Mouse (Mus musculus): ENCODE results near the gene Notch2. TPM values are rescaled to one million over a fixed set of nuclear protein-coding genes. Genes with fewer than 3 reads are reported as not detected.

Notch2 gene
- total RNA-seq (2014; fragmentation: Nextera tagmentation) (27.9 TPM in 2 replicates), total RNA-seq (2017) (23.1 and 31.3 TPM in 2 replicates)

GRCm38 (mm10) chr3:98013401-98014281, at the start of gene Notch2:
Notch2 (plus strand) TSS chr3:98013527.
- peak; percentile 94 for ATAC-seq (replicated peaks; ENCODE audit: poor library complexity, severe bottlenecking)

- peak; percentile 73 for ATAC-seq (replicated peaks; ENCODE audit: poor library complexity, severe bottlenecking)
These were observed 48.4 kb upstream of the Notch2 start for GRCm38 (mm10) chr3:97964878-97965353.

- ATAC-seq (replicated peaks; ENCODE audit: poor library complexity, severe bottlenecking) = no peak
These were observed 45.7 kb upstream of the Notch2 start for GRCm38 (mm10) chr3:97967627-97968026.

- no peak for ATAC-seq (replicated peaks; ENCODE audit: poor library complexity, severe bottlenecking)
These were observed 45.1 kb upstream of the Notch2 start for GRCm38 (mm10) chr3:97968191-97968590.

GRCm38 (mm10) chr3:97969019-97969418, 44.3 kb upstream of the Notch2 start:
- ATAC-seq (replicated peaks; ENCODE audit: poor library complexity, severe bottlenecking) = no peak

- peak; percentile 99 for ATAC-seq (replicated peaks; ENCODE audit: poor library complexity, severe bottlenecking)
These were observed 42.2 kb upstream of the Notch2 start for GRCm38 (mm10) chr3:97971117-97971516.

- no peak for ATAC-seq (replicated peaks; ENCODE audit: poor library complexity, severe bottlenecking)
These were observed 41.1 kb upstream of the Notch2 start for GRCm38 (mm10) chr3:97972200-97972599.

GRCm38 (mm10) chr3:97972707-97973106, 40.6 kb upstream of the Notch2 start:
- ATAC-seq (replicated peaks; ENCODE audit: poor library complexity, severe bottlenecking) = no peak

GRCm38 (mm10) chr3:97973306-97973705, 40.0 kb upstream of the Notch2 start:
- no peak for ATAC-seq (replicated peaks; ENCODE audit: poor library complexity, severe bottlenecking)

- ATAC-seq (replicated peaks; ENCODE audit: poor library complexity, severe bottlenecking) = no peak
These were observed 39.0 kb upstream of the Notch2 start for GRCm38 (mm10) chr3:97974197-97974770.

- ATAC-seq (replicated peaks; ENCODE audit: poor library complexity, severe bottlenecking) = no peak
These were observed 36.6 kb upstream of the Notch2 start for GRCm38 (mm10) chr3:97976706-97977105.

- peak; percentile 89 for ATAC-seq (replicated peaks; ENCODE audit: poor library complexity, severe bottlenecking)
These were observed 34.6 kb upstream of the Notch2 start for GRCm38 (mm10) chr3:97978710-97979109.

- ATAC-seq (replicated peaks; ENCODE audit: poor library complexity, severe bottlenecking) = no peak
These were observed 32.5 kb upstream of the Notch2 start for GRCm38 (mm10) chr3:97980683-97981327.

GRCm38 (mm10) chr3:97981376-97981906, 31.9 kb upstream of the Notch2 start:
- no peak for ATAC-seq (replicated peaks; ENCODE audit: poor library complexity, severe bottlenecking)

- ATAC-seq (replicated peaks; ENCODE audit: poor library complexity, severe bottlenecking) = no peak
These were observed 28.3 kb upstream of the Notch2 start for GRCm38 (mm10) chr3:97984870-97985506.

- ATAC-seq (replicated peaks; ENCODE audit: poor library complexity, severe bottlenecking) = peak; percentile 61
These were observed 27.6 kb upstream of the Notch2 start for GRCm38 (mm10) chr3:97985691-97986090.

- ATAC-seq (replicated peaks; ENCODE audit: poor library complexity, severe bottlenecking) = no peak
These were observed 26.2 kb upstream of the Notch2 start for GRCm38 (mm10) chr3:97987153-97987552.

- no peak for ATAC-seq (replicated peaks; ENCODE audit: poor library complexity, severe bottlenecking)
These were observed 24.6 kb upstream of the Notch2 start for GRCm38 (mm10) chr3:97988756-97989155.

- no peak for ATAC-seq (replicated peaks; ENCODE audit: poor library complexity, severe bottlenecking)
These were observed 22.8 kb upstream of the Notch2 start for GRCm38 (mm10) chr3:97990576-97990975.

- ATAC-seq (replicated peaks; ENCODE audit: poor library complexity, severe bottlenecking) = no peak
These were observed 21.0 kb upstream of the Notch2 start for GRCm38 (mm10) chr3:97992289-97992688.
